Mouse (Mus musculus) liver, adult 2 months (tissue): ENCODE data around the gene Gm10681. TPM values are rescaled to one million over a fixed set of nuclear protein-coding genes. Genes with fewer than 3 reads are reported as not detected.
"Not testable (repeated sequence)": the region's sequence is repeated elsewhere in the genome, so short reads cannot be mapped to it uniquely, and the experiment has no call there.

Source experiments
- DNase-seq: peaks from one replicate; pipeline ENCODE4 v3.0.0-alpha.2; 2011; ENCODE audit warnings: low read depth, low spot score; ENCODE audit errors: extremely low read depth
- H3K27ac ChIP-seq: fragments of 200-500 bp; replicated peaks from 2 replicates; pipeline ENCODE4 v1.5.1; 2012; ENCODE audit warnings: low read depth, mild to moderate bottlenecking, control low read depth, inconsistent platforms, low read length; ENCODE audit not compliant: insufficient read depth
- H3K27me3 ChIP-seq: fragments of 200-500 bp; 2 replicates; pipeline ENCODE4 v1.6.1; 2012; ENCODE audit warnings: mild to moderate bottlenecking, moderate library complexity, low read length, inconsistent platforms; ENCODE audit not compliant: control insufficient read depth, insufficient read depth
- H3K36me3 ChIP-seq: fragments of 200-500 bp; 2 replicates; pipeline ENCODE4 v1.6.1; 2012; ENCODE audit warnings: low read length, inconsistent platforms; ENCODE audit not compliant: control insufficient read depth, insufficient read depth
- H3K4me1 ChIP-seq: fragments of 200-500 bp; 2 replicates; pipeline ENCODE4 v1.6.1; 2011; ENCODE audit warnings: low read length; ENCODE audit not compliant: control insufficient read depth, insufficient read depth
- H3K4me3 ChIP-seq: fragments of 200-500 bp; 2 replicates; pipeline ENCODE4 v1.5.1; 2011; ENCODE audit warnings: low read depth, mild to moderate bottlenecking, control low read depth, low read length, moderate library complexity; ENCODE audit not compliant: insufficient read depth
- H3K79me2 ChIP-seq: fragments of 200-500 bp; 2 replicates; pipeline ENCODE4 v1.6.1; 2012; ENCODE audit warnings: inconsistent platforms, mild to moderate bottlenecking, low read length, moderate library complexity; ENCODE audit not compliant: control insufficient read depth, insufficient read depth
- H3K9ac ChIP-seq: fragments of 200-500 bp; 2 replicates; pipeline ENCODE4 v1.6.1; 2012; ENCODE audit warnings: low read depth, mild to moderate bottlenecking, control low read depth, inconsistent platforms, low read length
- CTCF ChIP-seq: fragments of 200-500 bp; IDR thresholded peaks from 2 replicates; pipeline ENCODE4 v1.5.1; 2011; ENCODE audit warnings: low read depth, low read length, control low read depth
- POLR2A ChIP-seq: fragments of 200-500 bp; IDR thresholded peaks from 2 replicates; pipeline ENCODE4 v1.6.1; 2011; ENCODE audit warnings: low read length, control low read depth; ENCODE audit not compliant: insufficient read depth; ENCODE audit errors: extremely low read depth
- WGBS: fragments of 180-500 bp; shearing (Covaris S2); methylation state at CpG from one replicate; pipeline ENCODE4 v1.1.7; 2018; 5-methylcytosine and 5-hydroxymethylcytosine counted together
- polyA plus RNA-seq: library from polyadenylated mRNA; depleted of rRNA; stranded (reverse); fragments of >200 nt; gene quantifications from 2 replicates; pipeline ENCODE4 v1.2.3, GENCODE M21; 2012; rRNA removed
- total RNA-seq: library from RNA; depleted of rRNA; stranded (reverse); fragments of >200 nt; gene quantifications from 2 replicates; pipeline ENCODE4 v1.2.3, GENCODE M21; 2014; rRNA removed

Gene Gm10681
- 0.13 and 0.37 TPM in 2 replicates for total RNA-seq
- not detected in 2 replicates for polyA plus RNA-seq

DNA sequence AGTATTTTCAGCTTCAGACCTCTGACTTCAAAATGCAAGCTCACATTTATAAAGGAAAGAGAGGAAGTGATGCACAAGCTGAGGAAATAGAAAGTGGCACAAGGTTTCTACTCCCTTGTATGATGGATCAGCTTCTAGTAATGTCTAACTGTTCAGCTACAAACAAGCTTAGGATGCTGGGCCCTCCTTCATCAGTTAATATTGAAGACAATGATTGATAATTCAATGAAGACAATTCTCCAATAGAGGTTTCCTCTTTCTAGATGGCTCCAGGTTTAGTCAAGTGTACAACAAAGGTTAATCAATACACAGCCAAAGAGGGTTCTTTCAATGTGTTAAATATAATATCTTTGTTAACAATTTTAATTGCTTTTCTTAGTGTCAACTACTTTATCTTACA, at the start of gene Gm10681:
TSS of gene Gm10681 (minus strand) at position 101 of the 400 bp plus-strand sequence.
- H3K4me3 ChIP-seq, result no peak within 1 kb of the TSS
- no peaks in the 10 kb centered on the region for H3K27me3 ChIP-seq
- DNase-seq, result no peak
- no peaks in the 10 kb centered on the region for H3K79me2 ChIP-seq
- no peak within 1 kb of the TSS for H3K9ac ChIP-seq
- no peak within 1 kb of the TSS for H3K27ac ChIP-seq
- TF ChIP-seq POLR2A (no peak), CTCF (no peak)
- H3K36me3 ChIP-seq, result no peaks in the 10 kb centered on the region
- H3K4me1 ChIP-seq, result peaks cover 17% of the 10 kb centered on the region; the same call in 1 of the 2 replicates

GRCm38 (mm10) chr3:98635145-98635544, 46.5 kb upstream of the Gm10681 start:
- peaks cover 3% of the 10 kb centered on the region; the same call in 1 of the 2 replicates for H3K79me2 ChIP-seq
- peak; percentile 84 for DNase-seq
- H3K4me3 ChIP-seq, result no peak overlapping the region
- peaks cover 23% of the 10 kb centered on the region for H3K36me3 ChIP-seq
- no peak overlapping the region for H3K9ac ChIP-seq
- H3K27ac ChIP-seq, result peak overlapping the region; percentile 70
- no peaks in the 10 kb centered on the region for H3K27me3 ChIP-seq
- peaks cover 22% of the 10 kb centered on the region for H3K4me1 ChIP-seq
- no peak for TF ChIP-seq POLR2A
- no peak for TF ChIP-seq CTCF
- 29% methylated on average over 1 of the region's 1 CpGs for WGBS

DNA sequence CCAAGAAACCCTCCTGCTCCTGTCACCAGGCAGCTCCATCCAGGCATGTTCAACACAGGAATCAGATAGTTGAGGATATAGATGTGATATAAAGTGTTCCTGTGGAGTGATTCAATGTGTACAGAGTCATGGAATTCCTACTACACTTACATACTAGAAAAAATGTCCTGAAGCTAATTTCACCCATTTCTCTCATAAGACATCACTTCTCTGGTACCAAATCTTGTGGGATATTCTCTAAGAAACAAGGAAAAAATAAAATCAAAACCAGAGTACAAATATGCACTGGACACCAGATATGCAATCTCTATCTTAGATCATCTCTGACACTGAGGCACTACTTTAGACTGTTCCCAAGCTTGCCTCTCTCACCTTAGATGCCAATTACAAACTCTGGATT, 41.5 kb upstream of the Gm10681 start, which contains the start of gene Hsd3b5:
TSS of gene Hsd3b5 (minus strand) at position 101 of the 400 bp plus-strand sequence.
- Histone ChIP-seq H3K9ac (peak within 1 kb of the TSS; percentile 47), H3K36me3 (peaks cover 49% of the 10 kb centered on the region), H3K27me3 (no peaks in the 10 kb centered on the region), H3K27ac (peak within 1 kb of the TSS; percentile 100), H3K79me2 (0 out of 2 replicates have a peak, but pooled peaks cover 3% of the 10 kb centered on the region), H3K4me1 (peaks cover 29% of the 10 kb centered on the region), H3K4me3 (no peak within 1 kb of the TSS)
- TF ChIP-seq POLR2A (no peak), CTCF (no peak)
- no peak for DNase-seq

DNA sequence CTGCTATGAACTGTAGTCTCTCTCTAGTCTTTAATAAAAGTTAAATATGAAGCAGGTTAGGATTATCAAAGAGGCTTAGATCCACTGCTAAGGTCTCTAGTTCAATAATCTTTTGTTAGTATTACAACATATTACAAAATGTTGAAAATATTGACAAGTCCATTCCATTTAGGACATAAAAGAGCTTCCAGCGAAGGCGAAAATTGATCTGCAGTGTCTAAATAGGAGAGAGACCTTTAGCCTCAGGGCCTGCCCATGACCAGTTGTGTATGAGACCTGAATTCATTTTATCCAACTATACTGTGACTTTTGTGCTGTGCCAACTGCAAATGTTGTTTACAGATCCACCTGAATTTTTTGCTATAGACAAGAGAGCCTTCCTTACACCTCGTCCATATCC, 41.0 kb upstream of the Gm10681 start:
- H3K27ac ChIP-seq, result peak overlapping the region; percentile 100
- no peak for TF ChIP-seq CTCF
- no peak for TF ChIP-seq POLR2A
- H3K4me3 ChIP-seq, result no peak overlapping the region
- peak overlapping the region; percentile 47 for H3K9ac ChIP-seq
- no peaks in the 10 kb centered on the region for H3K27me3 ChIP-seq
- H3K79me2 ChIP-seq, result 0 out of 2 replicates have a peak, but pooled peaks cover 3% of the 10 kb centered on the region
- WGBS, result 27% methylated on average over 3 of the region's 3 CpGs
- H3K4me1 ChIP-seq, result peaks cover 29% of the 10 kb centered on the region
- peak; percentile 98 for DNase-seq
- peaks cover 49% of the 10 kb centered on the region for H3K36me3 ChIP-seq

- DNase-seq, result not testable (repeated sequence)
Observed at GRCm38 (mm10) chr3:98616786-98617185, 28.2 kb upstream of the Gm10681 start.

DNA sequence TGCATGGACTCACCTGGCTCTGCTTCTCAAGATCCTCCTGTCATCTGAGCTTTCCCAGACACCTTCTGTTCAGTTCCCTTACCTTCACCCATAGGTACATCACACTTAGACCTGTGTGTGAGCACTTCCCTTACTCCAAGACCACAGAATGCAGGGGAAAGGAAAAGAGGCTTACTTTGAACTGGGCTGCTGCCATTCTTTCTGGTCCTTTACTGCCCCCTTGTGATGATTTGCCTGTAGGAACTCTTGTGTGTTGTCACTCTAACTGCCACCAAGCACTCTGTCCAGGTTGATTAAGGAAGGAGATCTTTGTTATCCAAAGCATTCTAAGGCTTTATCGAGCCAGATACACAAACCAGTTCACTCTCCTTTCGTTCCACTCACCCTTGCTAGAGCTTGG, 27.6 kb upstream of the Gm10681 start:
- not testable (repeated sequence) for H3K9ac ChIP-seq, H3K4me3 ChIP-seq, H3K27me3 ChIP-seq, DNase-seq, H3K79me2 ChIP-seq, H3K4me1 ChIP-seq
- peaks cover 29% of the 10 kb centered on the region for H3K36me3 ChIP-seq
- WGBS, result 24% methylated on average over 2 of the region's 2 CpGs
- H3K27ac ChIP-seq, result peak overlapping the region; percentile 35; the same call in 1 of the 2 replicates

More at GRCm38 (mm10) chr3:98616786-98617185, 28.2 kb upstream of the Gm10681 start:
- H3K4me3 ChIP-seq, H3K9ac ChIP-seq, H3K27ac ChIP-seq, H3K79me2 ChIP-seq, H3K4me1 ChIP-seq, H3K27me3 ChIP-seq: not testable (repeated sequence)
- H3K36me3 ChIP-seq, result peaks cover 34% of the 10 kb centered on the region
- 77% methylated on average over 1 of the region's 1 CpGs for WGBS

DNA sequence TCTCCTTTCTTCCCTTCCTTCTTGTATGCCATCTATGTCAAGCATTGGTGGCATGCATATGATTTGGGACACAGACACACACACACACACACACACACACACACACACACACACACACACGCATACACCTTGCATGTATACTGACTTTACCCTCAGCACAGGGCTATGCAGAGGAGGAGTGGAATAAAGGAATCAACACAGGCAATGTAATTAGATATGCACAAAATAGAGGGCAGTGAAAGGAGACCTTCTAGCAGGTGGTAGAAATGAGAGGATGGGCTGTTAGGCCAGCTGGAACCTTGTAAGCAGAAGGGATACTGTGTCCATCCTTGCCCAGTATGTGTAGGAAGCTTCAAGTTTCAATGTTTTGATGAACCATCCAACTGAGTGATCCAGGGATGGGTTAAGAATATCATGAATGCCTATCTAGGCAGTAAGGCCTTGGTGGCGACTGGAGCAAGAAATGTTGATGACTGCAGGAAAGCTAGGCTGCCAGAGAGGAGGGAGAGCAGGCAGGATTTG, 25.9 kb upstream of the Gm10681 start:
- not testable (repeated sequence) for H3K27me3 ChIP-seq, H3K79me2 ChIP-seq, H3K27ac ChIP-seq, H3K4me1 ChIP-seq, H3K9ac ChIP-seq, H3K4me3 ChIP-seq, DNase-seq
- WGBS, result 72% methylated on average over 2 of the region's 2 CpGs
- H3K36me3 ChIP-seq, result peaks cover 15% of the 10 kb centered on the region
